Mouse (Mus musculus) hematopoietic stem cell, adult 5-6 weeks (primary cell): Measurements from ENCODE around the gene Nfil3. TPM values are rescaled to one million over a fixed set of nuclear protein-coding genes. Genes with fewer than 3 reads are reported as not detected.

Source experiments
- total RNA-seq: library from RNA; stranded (forward); fragments of 172-1452, 232-1000 nt; gene quantifications from 2 replicates; pipeline ENCODE4 v1.2.3, GENCODE M21; 2017

Nfil3 gene
- total RNA-seq, 1 experiment from 2014 or later = 11.2 TPM

Other genes starting within 250 kb of the Nfil3 start
- 43.3 and 45.4 TPM in 2 replicates for gene Auh, start 51.4 kb downstream of the Nfil3 start, total RNA-seq